Mouse (Mus musculus): ENCODE measurements around the gene Tcl1b4. TPM values are rescaled to one million over a fixed set of nuclear protein-coding genes. Genes with fewer than 3 reads are reported as not detected.

Gene Tcl1b4
- polyA plus RNA-seq (2014; fragmentation: Illumina TruSeq; extraction: RNeasy Lipid Tissue Mini Kit (QIAGEN cat#74804); ENCODE audit: low read depth, low replicate concordance), result not detected

DNA sequence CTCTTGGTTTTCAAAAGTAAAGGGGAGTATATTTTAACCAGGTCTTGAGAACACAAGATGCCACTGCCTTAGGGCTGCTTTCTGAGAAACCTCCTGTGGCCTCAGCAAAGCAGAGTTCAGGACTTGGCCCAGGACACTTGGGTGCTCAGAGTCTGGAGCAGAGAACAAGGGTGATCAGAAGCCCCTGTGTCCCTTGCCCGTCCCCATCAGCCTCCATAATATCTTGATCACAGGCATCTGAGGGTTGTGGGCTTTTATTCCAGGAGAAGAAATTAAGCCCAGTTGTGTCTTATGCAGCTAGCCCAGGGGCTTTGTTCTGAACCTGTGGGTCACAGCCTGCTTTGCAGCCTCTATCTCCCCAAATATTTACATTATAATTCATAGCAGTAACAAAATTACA, at the start of gene Tcl1b4:
Gene Tcl1b4 (plus strand): TSS at position 301 of the 400 bp plus-strand sequence.

DNA sequence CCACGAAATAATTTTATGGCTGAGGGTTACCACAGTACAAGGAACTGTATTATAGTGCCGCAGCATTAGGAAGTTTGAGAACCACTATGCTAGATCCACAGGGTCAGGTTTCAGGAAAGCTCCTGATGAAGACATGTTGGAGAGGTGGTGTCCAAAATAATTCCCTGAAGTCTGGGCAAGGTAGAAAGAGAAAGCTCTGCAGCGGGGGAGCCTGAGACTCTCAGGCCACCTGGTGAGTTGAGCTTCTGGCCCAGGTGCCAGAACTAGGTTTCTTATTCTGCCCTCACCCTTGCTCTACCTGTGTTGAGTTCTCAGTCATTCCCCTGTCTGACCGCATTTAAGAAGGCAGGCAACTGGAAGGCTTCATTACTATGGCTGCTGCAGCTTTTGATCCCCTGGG, 42.4 kb upstream of the Tcl1b4 start, which contains the start of gene Tcl1b1:
Gene Tcl1b1 (plus strand): TSS at position 301 of the 400 bp plus-strand sequence.

DNA sequence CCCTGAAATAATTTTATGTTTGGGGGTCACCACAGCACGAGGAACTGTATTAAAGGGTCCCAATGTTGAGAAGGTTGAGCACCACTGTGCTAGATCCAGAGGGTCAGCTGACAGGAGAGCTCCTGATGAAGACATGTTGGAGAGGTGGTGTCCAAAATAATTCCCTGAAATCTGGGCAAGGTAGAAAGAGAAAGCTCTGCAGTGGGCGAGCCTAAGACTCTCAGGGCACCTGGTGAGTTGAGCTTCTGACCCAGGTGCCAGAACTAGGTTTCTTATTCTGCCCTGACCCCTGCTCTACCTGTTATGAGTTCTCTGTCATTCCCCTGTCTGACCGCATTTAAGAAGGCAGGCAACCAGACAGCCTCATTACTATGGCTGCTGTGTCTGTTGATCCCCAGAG, 25.7 kb upstream of the Tcl1b4 start, which contains the start of gene Tcl1b5:
Gene Tcl1b5 (plus strand): TSS at position 301 of the 400 bp plus-strand sequence.

DNA sequence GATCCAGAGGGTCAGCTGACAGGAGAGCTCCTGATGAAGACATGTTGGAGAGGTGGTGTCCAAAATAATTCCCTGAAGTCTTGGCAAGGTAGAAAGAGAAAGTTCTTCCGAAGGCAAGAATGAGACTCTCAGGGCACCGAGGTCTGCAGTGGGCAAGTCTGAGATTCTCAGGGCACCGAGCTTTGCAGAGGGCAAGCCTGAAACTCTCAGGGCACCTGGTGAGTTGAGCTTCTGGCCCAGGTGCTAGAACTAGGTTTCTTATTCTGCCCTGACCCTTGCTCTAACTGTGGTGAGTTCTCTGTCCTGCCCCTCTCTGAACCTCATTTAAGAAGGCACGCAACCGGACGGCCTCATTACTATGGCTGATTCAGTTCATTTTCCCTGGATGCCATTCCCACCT, 11.0 kb upstream of the Tcl1b4 start, which contains the start of gene Tcl1b3:
Gene Tcl1b3 (plus strand): TSS at position 301 of the 400 bp plus-strand sequence.

DNA sequence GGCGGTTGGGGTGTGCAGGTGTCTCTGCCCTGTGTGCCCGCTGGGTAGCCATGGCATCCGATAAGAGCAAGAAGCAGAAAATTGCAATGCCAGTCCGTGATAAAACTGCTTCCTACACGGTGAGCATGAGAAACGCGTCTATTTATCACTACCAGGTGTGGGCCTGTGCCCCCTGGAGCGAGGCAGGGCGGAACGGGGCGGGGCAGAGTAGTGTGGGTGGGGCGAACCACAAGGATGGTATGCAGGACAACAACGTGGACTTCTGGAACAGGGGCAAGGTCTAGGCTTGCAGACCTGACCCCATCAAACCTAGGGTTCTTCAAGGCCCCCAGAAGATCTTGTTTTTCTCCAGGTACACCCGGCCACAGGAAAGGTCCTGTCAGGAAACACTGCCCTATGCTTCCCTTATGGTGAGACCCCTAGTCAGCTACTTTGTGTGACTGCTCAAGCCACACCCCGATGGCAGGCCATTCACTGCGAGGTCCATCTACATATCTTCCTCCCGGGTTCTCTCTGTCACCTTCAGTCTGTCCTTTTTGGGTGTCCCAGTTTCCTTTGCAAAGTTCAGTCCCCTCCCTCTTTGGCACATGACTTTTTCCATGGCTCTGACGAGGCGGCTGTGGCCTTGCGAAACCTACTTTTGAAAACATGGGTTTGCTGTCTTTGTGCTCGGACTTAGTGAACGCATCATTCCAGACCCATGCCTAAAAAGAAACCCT, 21.0 kb downstream of the Tcl1b4 start, which contains the start of gene Tcl1:
Gene Tcl1 (minus strand): TSS at position 193 of the 719 bp plus-strand sequence.

Other genes with a start within 250 kb of the Tcl1b4 start
- gene Syne3, start 192.1 kb upstream of the Tcl1b4 start, polyA plus RNA-seq (2014; fragmentation: Illumina TruSeq; extraction: RNeasy Lipid Tissue Mini Kit (QIAGEN cat#74804); ENCODE audit: low read depth, low replicate concordance), result 3.1 TPM
- 55.6 TPM for gene Glrx5, start 169.3 kb upstream of the Tcl1b4 start, polyA plus RNA-seq (2014; fragmentation: Illumina TruSeq; extraction: RNeasy Lipid Tissue Mini Kit (QIAGEN cat#74804); ENCODE audit: low read depth, low replicate concordance)
- gene Tcl1b2, start 55.9 kb upstream of the Tcl1b4 start, polyA plus RNA-seq (2014; fragmentation: Illumina TruSeq; extraction: RNeasy Lipid Tissue Mini Kit (QIAGEN cat#74804); ENCODE audit: low read depth, low replicate concordance), result not detected
- not detected for gene Tcl1b1, start 42.3 kb upstream of the Tcl1b4 start, polyA plus RNA-seq (2014; fragmentation: Illumina TruSeq; extraction: RNeasy Lipid Tissue Mini Kit (QIAGEN cat#74804); ENCODE audit: low read depth, low replicate concordance)
- not detected for gene Tcl1b5, start 25.6 kb upstream of the Tcl1b4 start, polyA plus RNA-seq (2014; fragmentation: Illumina TruSeq; extraction: RNeasy Lipid Tissue Mini Kit (QIAGEN cat#74804); ENCODE audit: low read depth, low replicate concordance)
- not detected for gene Tcl1b3, start 10.9 kb upstream of the Tcl1b4 start, polyA plus RNA-seq (2014; fragmentation: Illumina TruSeq; extraction: RNeasy Lipid Tissue Mini Kit (QIAGEN cat#74804); ENCODE audit: low read depth, low replicate concordance)
- gene Tcl1, start 20.8 kb downstream of the Tcl1b4 start, polyA plus RNA-seq (2014; fragmentation: Illumina TruSeq; extraction: RNeasy Lipid Tissue Mini Kit (QIAGEN cat#74804); ENCODE audit: low read depth, low replicate concordance), result not detected
- not detected for gene Tunar, start 131.9 kb downstream of the Tcl1b4 start, polyA plus RNA-seq (2014; fragmentation: Illumina TruSeq; extraction: RNeasy Lipid Tissue Mini Kit (QIAGEN cat#74804); ENCODE audit: low read depth, low replicate concordance)

All from heart, adult 10 weeks (tissue).